Mouse (Mus musculus) inflammation-experienced regulatory T-cells, adult 6 months (primary cell): Measurements from ENCODE around the gene Taar7b. TPM values are rescaled to one million over a fixed set of nuclear protein-coding genes. Genes with fewer than 3 reads are reported as not detected.

Experiments used
- ATAC-seq: one replicate; pipeline ENCODE4 v1.8.0; 2017
- polyA plus RNA-seq, 3 experiments: library from polyadenylated mRNA; unstranded; fragments of 100-300 nt; shearing (Covaris generic); gene quantifications; one replicate each; pipeline ENCODE4 v1.2.1; 2017

The Taar7b gene
- polyA plus RNA-seq = not detected

GRCm38 (mm10) chr10:23999639-24000038 lies at the start of gene Taar7b:
TSS of gene Taar7b (plus strand) at chr10:23999939.
- no peak for ATAC-seq

GRCm38 (mm10) chr10:23951714-23952113 lies 48.0 kb upstream of the Taar7b start:
- no peak for ATAC-seq

- ATAC-seq = no peak
These were observed 40.7 kb upstream of the Taar7b start for GRCm38 (mm10) chr10:23959071-23959470.

GRCm38 (mm10) chr10:23960444-23960915 lies 39.3 kb upstream of the Taar7b start, which contains the start of gene Taar4:
TSS of gene Taar4 (plus strand) at chr10:23960494.
- ATAC-seq = no peak

- no peak for ATAC-seq
These were observed 36.3 kb upstream of the Taar7b start for GRCm38 (mm10) chr10:23963444-23963843.

GRCm38 (mm10) chr10:23964921-23965610 lies 34.7 kb upstream of the Taar7b start:
- ATAC-seq = no peak

GRCm38 (mm10) chr10:23970656-23971165 lies 29.0 kb upstream of the Taar7b start, which contains the start of gene Taar5:
TSS of gene Taar5 (plus strand) at chr10:23970706.
- no peak for ATAC-seq

- ATAC-seq = no peak
These were observed 28.5 kb upstream of the Taar7b start for GRCm38 (mm10) chr10:23971256-23971655.

- ATAC-seq = no peak
These were observed 21.8 kb upstream of the Taar7b start for GRCm38 (mm10) chr10:23977958-23978357.

- no peak for ATAC-seq
These were observed 20.6 kb upstream of the Taar7b start for GRCm38 (mm10) chr10:23978901-23979705.

- ATAC-seq = no peak
These were observed 14.2 kb upstream of the Taar7b start, which contains the start of gene Taar6 for GRCm38 (mm10) chr10:23985546-23985945. TSS of gene Taar6 (minus strand) at chr10:23985646.

- ATAC-seq = no peak
These were observed 13.3 kb upstream of the Taar7b start for GRCm38 (mm10) chr10:23986419-23986818.

- no peak for ATAC-seq
These were observed 6.4 kb upstream of the Taar7b start, which contains the start of gene Taar7a for GRCm38 (mm10) chr10:23993381-23993780. TSS of gene Taar7a (minus strand) at chr10:23993481.

GRCm38 (mm10) chr10:24006442-24006841 lies 6.7 kb downstream of the Taar7b start:
- ATAC-seq = no peak

- no peak for ATAC-seq
These were observed 7.3 kb downstream of the Taar7b start for GRCm38 (mm10) chr10:24007034-24007433.

GRCm38 (mm10) chr10:24008143-24008542 lies 8.4 kb downstream of the Taar7b start:
- no peak for ATAC-seq

GRCm38 (mm10) chr10:24026922-24027321 lies 27.2 kb downstream of the Taar7b start, which contains the start of gene Taar7d:
TSS of gene Taar7d (plus strand) at chr10:24027222.
- no peak for ATAC-seq

- ATAC-seq = no peak
These were observed 31.6 kb downstream of the Taar7b start for GRCm38 (mm10) chr10:24031347-24031746.

GRCm38 (mm10) chr10:24037314-24037713 lies 37.6 kb downstream of the Taar7b start, which contains the start of gene Taar7e:
TSS of gene Taar7e (plus strand) at chr10:24037614.
- no peak for ATAC-seq

GRCm38 (mm10) chr10:24040120-24040869 lies 40.6 kb downstream of the Taar7b start:
- ATAC-seq = no peak

GRCm38 (mm10) chr10:24049210-24049609 lies 49.5 kb downstream of the Taar7b start, which contains the start of gene Taar7f:
TSS of gene Taar7f (plus strand) at chr10:24049510.
- ATAC-seq = no peak
